Mouse (Mus musculus): ENCODE measurements around the gene Clk2. TPM values are rescaled to one million over a fixed set of nuclear protein-coding genes. Genes with fewer than 3 reads are reported as not detected.

The Clk2 gene
- total and polyA plus RNA-seq, 3 experiments = 15.4 to 26.5 (median 18.9) TPM

GRCm38 (mm10) chr3:89131816-89132215, 32.8 kb upstream of the Clk2 start:
- no peak overlapping the region for H3K9ac ChIP-seq (ENCODE audit: low read depth, low read length)

GRCm38 (mm10) chr3:89132285-89133062, 32.1 kb upstream of the Clk2 start:
- H3K27me3 ChIP-seq (ENCODE audit: control insufficient read depth, insufficient read depth, low read length) = no peaks in the 10 kb centered on the region
- 0 out of 2 replicates have a peak overlapping the region, but pooled peaks have one; percentile 16 for H3K4me3 ChIP-seq
- no peak overlapping the region for H3K27ac ChIP-seq
- TF ChIP-seq POLR2A (IDR thresholded peaks at IDR 0.05; ENCODE audit: insufficient read depth, low read depth, low read length) = no peak
- peak; percentile 48 for TF ChIP-seq CTCF (IDR thresholded peaks at IDR 0.05)
- intact Hi-C loops (cut with DNase I) = no loop called here
- H3K79me2 ChIP-seq (replicated peaks; ENCODE audit: control insufficient read depth, insufficient read depth, low read length) = no peaks in the 10 kb centered on the region
- H3K9ac ChIP-seq (ENCODE audit: low read depth, low read length) = no peak overlapping the region
- WGBS = 16% methylated on average over 30 of the region's 30 CpGs
- peak in 1 of 2 experiments; percentile 31 for DNase-seq
- H3K36me3 ChIP-seq (ENCODE audit: control insufficient read depth, insufficient read depth, low read length) = no peaks in the 10 kb centered on the region
- no peaks in the 10 kb centered on the region for H3K4me1 ChIP-seq (ENCODE audit: control insufficient read depth, insufficient read depth, low read length)

More at GRCm38 (mm10) chr3:89131816-89132215, 32.8 kb upstream of the Clk2 start:
- WGBS = 56% methylated on average over 4 of the region's 4 CpGs
- TF ChIP-seq POLR2A (IDR thresholded peaks at IDR 0.05; ENCODE audit: insufficient read depth, low read depth, low read length) (no peak), CTCF (IDR thresholded peaks at IDR 0.05) (no peak), EP300 (IDR thresholded peaks at IDR 0.05; ENCODE audit: insufficient read depth, low read depth, low read length) (no peak)
- intact Hi-C loops (cut with DNase I) = no loop called here
- H3K4me1 ChIP-seq (ENCODE audit: control insufficient read depth, insufficient read depth, low read length) = no peaks in the 10 kb centered on the region
- no peaks in the 10 kb centered on the region for H3K36me3 ChIP-seq (ENCODE audit: control insufficient read depth, insufficient read depth, low read length)
- no peaks in the 10 kb centered on the region for H3K79me2 ChIP-seq (replicated peaks; ENCODE audit: control insufficient read depth, insufficient read depth, low read length)
- H3K27ac ChIP-seq = no peak overlapping the region
- no peaks in the 10 kb centered on the region for H3K27me3 ChIP-seq (ENCODE audit: control insufficient read depth, insufficient read depth, low read length)
- no peak for DNase-seq
- no peak overlapping the region for H3K4me3 ChIP-seq

- DNase-seq = no peak
- Histone ChIP-seq H3K9ac (ENCODE audit: low read depth, low read length) (no peak overlapping the region), H3K36me3 (ENCODE audit: control insufficient read depth, insufficient read depth, low read length) (no peaks in the 10 kb centered on the region), H3K27ac (no peak overlapping the region), H3K4me1 (ENCODE audit: control insufficient read depth, insufficient read depth, low read length) (no peaks in the 10 kb centered on the region), H3K4me3 (no peak overlapping the region), H3K27me3 (ENCODE audit: control insufficient read depth, insufficient read depth, low read length) (no peaks in the 10 kb centered on the region), H3K79me2 (replicated peaks; ENCODE audit: control insufficient read depth, insufficient read depth, low read length) (no peaks in the 10 kb centered on the region)
- WGBS = 58% methylated on average over 7 of the region's 7 CpGs
- no peak for TF ChIP-seq EP300 (IDR thresholded peaks at IDR 0.05; ENCODE audit: insufficient read depth, low read depth, low read length)
- no peak for TF ChIP-seq POLR2A (IDR thresholded peaks at IDR 0.05; ENCODE audit: insufficient read depth, low read depth, low read length)
- TF ChIP-seq CTCF (IDR thresholded peaks at IDR 0.05) = no peak
- intact Hi-C loops (cut with DNase I) = no loop called here
Measured at GRCm38 (mm10) chr3:89133063-89133450, 31.5 kb upstream of the Clk2 start.

- intact Hi-C loops (cut with DNase I) = no loop called here
- DNase-seq = no peak
- TF ChIP-seq POLR2A (IDR thresholded peaks at IDR 0.05; ENCODE audit: insufficient read depth, low read depth, low read length) = no peak
Measured at GRCm38 (mm10) chr3:89133752-89134151, 30.8 kb upstream of the Clk2 start.

GRCm38 (mm10) chr3:89135958-89136357, 28.6 kb upstream of the Clk2 start, which contains the start of gene Pklr:
Pklr (plus strand) TSS chr3:89136142.
- TF ChIP-seq POLR2A (IDR thresholded peaks at IDR 0.05; ENCODE audit: insufficient read depth, low read depth, low read length) (no peak), EP300 (IDR thresholded peaks at IDR 0.05; ENCODE audit: insufficient read depth, low read depth, low read length) (no peak), CTCF (IDR thresholded peaks at IDR 0.05) (no peak)
- Histone ChIP-seq H3K4me1 (ENCODE audit: control insufficient read depth, insufficient read depth, low read length) (no peaks in the 10 kb centered on the region), H3K79me2 (replicated peaks; ENCODE audit: control insufficient read depth, insufficient read depth, low read length) (no peaks in the 10 kb centered on the region), H3K36me3 (ENCODE audit: control insufficient read depth, insufficient read depth, low read length) (no peaks in the 10 kb centered on the region), H3K27me3 (ENCODE audit: control insufficient read depth, insufficient read depth, low read length) (no peaks in the 10 kb centered on the region), H3K4me3 (no peak within 1 kb of the TSS), H3K9ac (ENCODE audit: low read depth, low read length) (no peak within 1 kb of the TSS), H3K27ac (no peak within 1 kb of the TSS)
- no peak for DNase-seq
- intact Hi-C loops (cut with DNase I) = no loop called here
- WGBS = 42% methylated on average over 3 of the region's 3 CpGs

More at GRCm38 (mm10) chr3:89133752-89134151, 30.8 kb upstream of the Clk2 start:
- H3K4me1 ChIP-seq (ENCODE audit: control insufficient read depth, insufficient read depth, low read length) = no peaks in the 10 kb centered on the region
- no peak overlapping the region for H3K4me3 ChIP-seq
- no peak overlapping the region for H3K9ac ChIP-seq (ENCODE audit: low read depth, low read length)
- no peaks in the 10 kb centered on the region for H3K27me3 ChIP-seq (ENCODE audit: control insufficient read depth, insufficient read depth, low read length)
- H3K79me2 ChIP-seq (replicated peaks; ENCODE audit: control insufficient read depth, insufficient read depth, low read length) = no peaks in the 10 kb centered on the region
- H3K27ac ChIP-seq = no peak overlapping the region
- H3K36me3 ChIP-seq (ENCODE audit: control insufficient read depth, insufficient read depth, low read length) = no peaks in the 10 kb centered on the region
- 77% methylated on average over 1 of the region's 1 CpGs for WGBS

- intact Hi-C loops (cut with DNase I) = no loop called here
Measured at GRCm38 (mm10) chr3:89136365-89136764, 28.2 kb upstream of the Clk2 start.

More at GRCm38 (mm10) chr3:89136365-89136764, 28.2 kb upstream of the Clk2 start:
- Histone ChIP-seq H3K27ac (no peak overlapping the region), H3K4me1 (ENCODE audit: control insufficient read depth, insufficient read depth, low read length) (no peaks in the 10 kb centered on the region), H3K27me3 (ENCODE audit: control insufficient read depth, insufficient read depth, low read length) (no peaks in the 10 kb centered on the region), H3K4me3 (no peak overlapping the region), H3K9ac (ENCODE audit: low read depth, low read length) (no peak overlapping the region), H3K79me2 (replicated peaks; ENCODE audit: control insufficient read depth, insufficient read depth, low read length) (no peaks in the 10 kb centered on the region), H3K36me3 (ENCODE audit: control insufficient read depth, insufficient read depth, low read length) (no peaks in the 10 kb centered on the region)
- DNase-seq = no peak
- 48% methylated on average over 9 of the region's 9 CpGs for WGBS
- TF ChIP-seq POLR2A (IDR thresholded peaks at IDR 0.05; ENCODE audit: insufficient read depth, low read depth, low read length) (no peak), CTCF (IDR thresholded peaks at IDR 0.05) (no peak), EP300 (IDR thresholded peaks at IDR 0.05; ENCODE audit: insufficient read depth, low read depth, low read length) (no peak)
